Mouse (Mus musculus): ENCODE measurements around the gene Slc25a26. TPM values are rescaled to one million over a fixed set of nuclear protein-coding genes. Genes with fewer than 3 reads are reported as not detected.
A peak's percentile ranks its signal among the peaks of the same experiment; 100 is the strongest.

The Slc25a26 gene
- polyA plus RNA-seq, 1 experiment: 9.1 TPM

DNA sequence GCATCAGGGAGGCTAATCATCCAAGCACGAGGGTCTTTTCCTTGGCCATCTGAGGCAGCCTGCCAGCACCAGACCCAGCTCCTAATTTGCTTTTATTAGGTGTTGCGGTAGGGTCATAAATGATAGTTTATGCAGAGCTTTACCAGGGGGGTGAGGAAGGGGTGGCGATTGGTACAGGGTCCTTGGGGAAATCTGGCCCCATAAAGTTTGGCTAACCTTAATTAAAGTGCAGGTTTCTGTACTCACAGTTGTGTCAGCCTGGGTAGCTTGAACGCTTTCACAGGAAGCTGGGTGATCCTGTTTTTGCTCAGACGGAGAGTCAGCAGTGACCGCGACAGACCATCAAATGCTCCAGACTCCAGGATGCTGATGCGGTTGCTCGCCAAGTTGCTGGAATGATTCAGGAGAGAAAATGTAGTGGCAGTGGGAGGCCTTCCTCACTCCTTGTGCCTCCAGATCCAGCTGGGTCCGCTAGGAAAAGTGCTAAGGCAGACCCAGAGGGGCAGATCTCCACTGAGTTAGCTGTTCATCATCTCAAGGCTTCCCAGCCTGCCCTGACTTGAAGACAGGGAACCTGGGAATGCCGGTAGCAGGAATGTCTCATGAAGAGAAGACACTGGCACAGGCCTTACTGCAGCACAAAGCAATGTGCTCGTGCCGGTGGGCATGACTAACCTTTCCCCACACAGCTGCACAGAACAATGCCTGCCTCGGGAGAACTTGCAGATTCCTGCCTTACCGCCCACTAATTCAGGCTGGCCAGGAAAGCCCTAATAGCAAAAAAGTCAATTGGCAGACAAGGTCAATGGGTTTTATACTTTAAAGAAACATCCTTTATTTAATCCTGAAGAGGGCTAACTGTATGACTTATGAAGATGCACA is 127.8 kb downstream of the Slc25a26 start:
- DNase-seq (ENCODE audit: low read depth): no peak
- TF ChIP-seq POLR2A (IDR thresholded peaks at IDR 0.05; ENCODE audit: borderline replicate concordance, extremely low read depth, insufficient read depth, insufficient read length, poor library complexity, severe bottlenecking): no peak
- TF ChIP-seq CTCF (IDR thresholded peaks at IDR 0.05; ENCODE audit: borderline replicate concordance, extremely low read depth, insufficient read depth, insufficient read length): no peak

DNA sequence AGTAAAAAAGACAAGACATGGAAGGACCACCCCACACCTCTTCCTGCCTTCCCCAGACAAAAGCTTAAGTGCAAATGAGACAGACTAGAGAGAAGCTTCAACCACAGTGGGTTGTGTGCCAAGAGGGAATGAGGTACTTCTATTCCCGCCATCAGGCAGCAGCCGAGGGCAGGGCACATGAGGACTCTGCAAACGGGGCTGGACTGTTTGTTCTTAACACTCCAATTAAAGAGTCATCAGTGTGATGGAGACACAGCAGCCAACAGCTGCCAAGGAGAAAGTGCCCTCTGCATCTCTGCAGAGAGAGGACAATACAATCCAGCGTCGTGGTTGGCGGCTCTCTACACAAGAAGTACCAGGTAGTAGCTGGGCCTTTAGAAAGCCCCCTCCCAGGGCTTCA is 128.7 kb downstream of the Slc25a26 start:
- no peak for TF ChIP-seq POLR2A (IDR thresholded peaks at IDR 0.05; ENCODE audit: borderline replicate concordance, extremely low read depth, insufficient read depth, insufficient read length, poor library complexity, severe bottlenecking)
- TF ChIP-seq CTCF (IDR thresholded peaks at IDR 0.05; ENCODE audit: borderline replicate concordance, extremely low read depth, insufficient read depth, insufficient read length): no peak
- DNase-seq (ENCODE audit: low read depth): no peak

DNA sequence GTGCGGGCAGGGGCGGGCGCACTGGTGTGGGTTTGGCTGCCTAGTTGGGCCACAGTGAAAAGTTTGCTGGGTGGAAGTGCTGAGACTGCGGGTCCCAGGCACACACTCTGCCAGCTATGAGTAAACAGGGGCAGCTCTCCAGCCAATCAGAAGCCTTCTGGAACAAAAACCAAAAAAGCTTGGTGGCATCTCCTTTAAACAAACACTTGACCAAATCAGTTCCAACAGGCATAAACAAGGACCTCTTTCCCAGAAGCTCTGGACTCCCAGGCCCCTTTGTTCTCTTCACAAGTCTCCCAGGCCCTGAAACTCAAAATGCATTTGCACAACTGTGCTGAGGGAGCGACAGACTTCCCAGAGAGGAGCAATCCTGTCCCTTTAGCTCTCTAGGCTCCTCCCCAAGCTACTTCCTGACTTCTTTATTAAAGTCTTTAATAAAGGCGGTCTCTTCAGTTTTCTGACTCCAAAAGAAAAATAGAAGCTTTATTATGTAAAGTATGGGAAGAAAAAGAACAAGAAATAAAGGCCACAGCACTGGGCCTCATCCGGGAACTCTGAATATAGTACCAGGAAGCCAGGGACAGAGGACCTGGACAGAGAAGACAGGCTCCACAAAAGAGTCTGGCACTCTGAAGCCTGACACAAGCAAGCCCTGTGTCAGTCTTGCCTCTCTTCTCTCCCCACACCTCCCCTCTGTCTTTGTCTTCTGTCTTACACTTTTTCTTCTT is 131.1 kb downstream of the Slc25a26 start:
- DNase-seq (ENCODE audit: low read depth): peak; percentile 89
- no peak for TF ChIP-seq POLR2A (IDR thresholded peaks at IDR 0.05; ENCODE audit: borderline replicate concordance, extremely low read depth, insufficient read depth, insufficient read length, poor library complexity, severe bottlenecking)
- TF ChIP-seq CTCF (IDR thresholded peaks at IDR 0.05; ENCODE audit: borderline replicate concordance, extremely low read depth, insufficient read depth, insufficient read length): no peak

DNA sequence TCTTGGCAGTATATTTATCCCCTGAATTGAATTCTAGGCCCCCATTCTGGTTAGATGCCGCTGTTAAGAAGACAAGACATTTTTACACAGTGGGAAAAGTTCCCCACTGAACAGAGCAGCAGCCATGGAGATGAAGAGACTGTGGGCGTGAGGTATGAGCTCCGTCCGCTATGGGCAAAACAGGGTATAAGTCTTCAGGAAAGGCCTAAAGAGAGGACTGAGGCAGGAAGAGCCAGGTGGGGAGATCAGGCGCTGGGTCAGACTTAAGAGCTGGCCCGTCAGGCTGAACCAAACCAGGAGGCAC is 131.6 kb downstream of the Slc25a26 start:
- no peak for TF ChIP-seq CTCF (IDR thresholded peaks at IDR 0.05; ENCODE audit: borderline replicate concordance, extremely low read depth, insufficient read depth, insufficient read length)
- no peak for TF ChIP-seq POLR2A (IDR thresholded peaks at IDR 0.05; ENCODE audit: borderline replicate concordance, extremely low read depth, insufficient read depth, insufficient read length, poor library complexity, severe bottlenecking)
- no peak for DNase-seq (ENCODE audit: low read depth)

DNA sequence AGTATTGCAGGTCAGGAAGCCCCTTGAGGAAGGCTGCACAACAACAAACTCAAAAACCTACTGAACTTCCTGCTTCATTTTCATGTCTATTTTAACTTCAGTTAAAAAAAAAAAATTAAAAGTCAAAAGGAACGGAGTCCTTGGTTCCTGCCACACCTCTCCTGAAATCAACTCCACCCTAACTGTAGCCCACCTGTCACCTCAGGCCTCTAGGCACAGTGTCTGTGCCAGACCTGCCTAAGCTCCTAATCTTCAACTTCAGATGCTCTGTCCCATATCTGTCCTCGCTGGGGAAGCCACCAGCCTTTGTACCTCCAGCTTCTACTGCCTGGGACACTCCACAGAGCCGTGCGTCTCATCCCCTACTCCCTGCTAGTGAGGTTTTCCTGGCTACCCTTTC is 134.1 kb downstream of the Slc25a26 start:
- TF ChIP-seq CTCF (IDR thresholded peaks at IDR 0.05; ENCODE audit: borderline replicate concordance, extremely low read depth, insufficient read depth, insufficient read length) (no peak), POLR2A (IDR thresholded peaks at IDR 0.05; ENCODE audit: borderline replicate concordance, extremely low read depth, insufficient read depth, insufficient read length, poor library complexity, severe bottlenecking) (no peak)
- DNase-seq (ENCODE audit: low read depth): no peak

DNA sequence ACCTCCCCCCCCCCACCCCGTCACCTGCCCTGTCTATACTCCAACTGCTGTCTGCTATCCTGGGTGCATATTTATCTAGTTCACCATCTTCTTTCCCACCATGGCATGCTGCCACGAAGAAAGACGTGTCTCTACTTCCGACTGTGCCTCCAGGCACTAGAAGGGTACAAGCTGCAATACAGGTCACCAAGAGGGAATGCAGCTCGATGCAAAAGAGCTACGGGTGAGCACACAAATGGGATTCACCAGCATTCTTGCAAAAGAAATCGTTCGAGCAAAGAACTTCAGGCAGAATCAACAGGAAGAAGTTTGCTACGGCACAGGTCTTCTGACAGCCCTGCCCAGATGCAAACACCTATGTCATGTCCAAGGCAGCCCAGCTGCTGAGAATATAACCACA is 134.6 kb downstream of the Slc25a26 start:
- DNase-seq (ENCODE audit: low read depth): no peak
- TF ChIP-seq CTCF (IDR thresholded peaks at IDR 0.05; ENCODE audit: borderline replicate concordance, extremely low read depth, insufficient read depth, insufficient read length): no peak
- no peak for TF ChIP-seq POLR2A (IDR thresholded peaks at IDR 0.05; ENCODE audit: borderline replicate concordance, extremely low read depth, insufficient read depth, insufficient read length, poor library complexity, severe bottlenecking)

DNA sequence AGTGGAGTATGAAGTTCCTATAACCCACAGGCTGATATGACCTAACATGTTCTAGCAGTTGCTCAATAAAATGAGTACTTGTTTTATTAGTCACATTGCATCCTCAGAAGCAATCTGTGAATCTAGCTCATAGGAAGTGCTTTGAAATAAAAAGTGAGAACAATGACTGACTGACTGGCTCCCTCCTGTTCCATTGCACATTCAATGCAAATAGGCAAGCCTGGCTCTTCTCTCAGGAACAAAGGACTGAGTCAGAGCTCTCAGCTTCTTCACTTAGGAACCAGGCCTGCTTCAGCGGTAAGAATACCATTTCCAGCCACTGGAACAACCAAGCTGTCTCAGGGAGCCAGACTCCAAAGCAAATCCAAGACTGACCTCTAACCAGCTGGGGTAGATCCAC is 135.2 kb downstream of the Slc25a26 start:
- DNase-seq (ENCODE audit: low read depth): no peak
- TF ChIP-seq CTCF (IDR thresholded peaks at IDR 0.05; ENCODE audit: borderline replicate concordance, extremely low read depth, insufficient read depth, insufficient read length): no peak
- no peak for TF ChIP-seq POLR2A (IDR thresholded peaks at IDR 0.05; ENCODE audit: borderline replicate concordance, extremely low read depth, insufficient read depth, insufficient read length, poor library complexity, severe bottlenecking)

DNA sequence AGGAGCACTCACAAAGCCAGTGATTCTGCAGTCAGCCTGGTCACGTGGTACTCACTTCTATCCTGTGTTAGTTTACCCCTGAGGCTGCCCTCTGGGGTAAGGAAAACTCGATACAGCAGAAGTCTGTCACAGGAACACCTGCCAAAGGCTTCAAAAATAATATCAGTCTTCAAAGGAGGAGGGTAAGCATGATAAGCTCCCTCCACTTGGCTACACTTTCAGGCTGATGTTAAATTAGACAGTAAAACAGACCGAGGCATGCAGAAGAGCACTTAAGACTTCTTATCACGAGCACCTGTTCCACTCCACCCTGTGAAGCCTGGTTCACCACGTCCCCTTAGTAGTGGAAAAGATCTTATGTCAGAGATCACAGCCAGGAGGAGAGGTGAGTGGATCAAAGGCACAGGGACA is 136.9 kb downstream of the Slc25a26 start:
- TF ChIP-seq POLR2A (IDR thresholded peaks at IDR 0.05; ENCODE audit: borderline replicate concordance, extremely low read depth, insufficient read depth, insufficient read length, poor library complexity, severe bottlenecking) (no peak), CTCF (IDR thresholded peaks at IDR 0.05; ENCODE audit: borderline replicate concordance, extremely low read depth, insufficient read depth, insufficient read length) (no peak)
- DNase-seq (ENCODE audit: low read depth): no peak

DNA sequence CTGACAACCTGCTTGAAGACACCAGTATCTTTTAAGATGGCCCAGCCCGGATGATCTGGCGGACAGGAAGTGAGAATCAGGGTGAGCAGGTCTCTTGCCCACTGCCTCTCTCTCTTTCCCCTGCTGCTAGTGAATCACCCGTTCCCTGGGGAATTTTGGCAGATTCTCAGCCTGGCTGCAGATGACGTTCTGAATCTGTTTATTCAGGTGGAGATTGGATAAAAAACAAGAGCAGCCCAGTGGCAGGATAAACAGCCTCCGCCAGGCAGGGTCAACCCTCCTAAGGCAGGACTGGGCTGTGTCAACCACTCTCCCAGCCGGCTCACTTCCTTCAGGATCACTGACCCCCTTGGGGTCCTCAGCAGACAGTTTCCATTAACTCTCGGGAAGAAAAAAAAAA is 140.2 kb downstream of the Slc25a26 start:
- DNase-seq (ENCODE audit: low read depth): peak; percentile 75
- TF ChIP-seq CTCF (IDR thresholded peaks at IDR 0.05; ENCODE audit: borderline replicate concordance, extremely low read depth, insufficient read depth, insufficient read length) (no peak), POLR2A (IDR thresholded peaks at IDR 0.05; ENCODE audit: borderline replicate concordance, extremely low read depth, insufficient read depth, insufficient read length, poor library complexity, severe bottlenecking) (no peak)

DNA sequence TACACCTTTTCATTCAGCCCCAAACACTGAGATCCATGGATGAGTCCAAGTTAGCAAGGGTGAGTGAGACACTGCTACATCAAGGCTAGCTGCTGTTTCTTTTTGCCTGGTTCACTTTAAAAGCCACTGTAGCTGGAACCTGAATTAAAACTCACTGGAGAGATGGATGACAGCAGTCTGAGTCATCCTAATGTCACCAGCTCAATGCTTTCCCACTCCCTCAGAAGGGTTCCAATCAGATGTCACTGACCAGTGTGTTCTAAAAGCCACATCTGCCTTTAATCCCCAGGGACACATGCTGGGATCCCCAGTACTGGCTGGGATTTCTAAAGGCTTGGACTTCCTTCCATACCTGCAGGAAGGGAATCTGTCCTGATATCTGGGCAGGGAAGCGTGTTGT is 141.9 kb downstream of the Slc25a26 start:
- DNase-seq (ENCODE audit: low read depth): no peak
- TF ChIP-seq CTCF (IDR thresholded peaks at IDR 0.05; ENCODE audit: borderline replicate concordance, extremely low read depth, insufficient read depth, insufficient read length): no peak
- TF ChIP-seq POLR2A (IDR thresholded peaks at IDR 0.05; ENCODE audit: borderline replicate concordance, extremely low read depth, insufficient read depth, insufficient read length, poor library complexity, severe bottlenecking): no peak

DNA sequence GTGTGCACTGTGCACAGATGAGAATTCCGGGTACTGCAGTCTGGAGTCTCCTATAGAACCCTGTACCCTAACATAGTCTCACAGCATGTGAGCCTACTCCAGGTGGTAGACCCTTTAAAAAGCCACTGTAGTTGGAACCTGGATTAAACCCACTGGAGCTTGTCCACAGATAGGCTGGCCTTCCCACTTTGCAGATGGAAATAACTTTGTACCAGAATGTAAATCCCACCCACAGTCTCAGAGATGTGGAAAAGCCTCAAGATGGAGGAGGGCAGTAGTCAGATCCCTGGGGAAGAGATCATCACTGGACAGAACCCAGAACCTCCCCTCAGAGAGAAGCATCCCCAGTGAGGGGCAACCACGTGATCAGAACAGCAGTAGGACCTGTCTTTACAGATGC is 143.9 kb downstream of the Slc25a26 start:
- TF ChIP-seq CTCF (IDR thresholded peaks at IDR 0.05; ENCODE audit: borderline replicate concordance, extremely low read depth, insufficient read depth, insufficient read length): no peak
- no peak for TF ChIP-seq POLR2A (IDR thresholded peaks at IDR 0.05; ENCODE audit: borderline replicate concordance, extremely low read depth, insufficient read depth, insufficient read length, poor library complexity, severe bottlenecking)
- DNase-seq (ENCODE audit: low read depth): no peak

DNA sequence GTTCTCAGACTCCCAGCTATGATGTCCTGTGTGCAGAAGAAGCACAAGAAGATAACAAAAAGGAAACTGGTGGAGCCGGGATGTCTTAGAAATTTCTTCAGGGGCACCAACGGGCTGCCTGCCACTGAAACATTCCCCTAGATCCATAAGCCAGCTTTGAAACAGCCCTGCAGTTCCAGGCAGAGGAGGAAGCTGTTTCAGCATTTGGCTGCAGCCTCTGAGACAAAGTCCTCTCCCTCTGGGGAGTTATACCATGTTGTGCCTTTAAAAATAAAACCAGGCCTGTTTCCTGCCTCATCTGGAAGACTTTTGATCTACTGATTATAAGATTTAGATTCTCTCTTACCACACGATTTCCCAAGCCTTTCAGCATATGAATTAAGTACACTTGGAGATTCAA is 144.5 kb downstream of the Slc25a26 start:
- no peak for TF ChIP-seq POLR2A (IDR thresholded peaks at IDR 0.05; ENCODE audit: borderline replicate concordance, extremely low read depth, insufficient read depth, insufficient read length, poor library complexity, severe bottlenecking)
- TF ChIP-seq CTCF (IDR thresholded peaks at IDR 0.05; ENCODE audit: borderline replicate concordance, extremely low read depth, insufficient read depth, insufficient read length): no peak
- no peak for DNase-seq (ENCODE audit: low read depth)
